Mouse (Mus musculus) left cerebral cortex, postnatal 10 days (tissue): ENCODE measurements around the gene Fbxo11. TPM values are rescaled to one million over a fixed set of nuclear protein-coding genes. Genes with fewer than 3 reads are reported as not detected.
"Not testable (repeated sequence)": the region's sequence is repeated elsewhere in the genome, so short reads cannot be mapped to it uniquely, and the experiment has no call there.

Source experiments
- DNase-seq, 2 experiments: peaks; one replicate each; pipeline ENCODE4 v3.0.0; 2021 to 2022; ENCODE audit warnings: low spot score in 2 of 2, mixed read lengths in 1 of 2; ENCODE audit errors: extremely low spot score in 1 of 2
- intact Hi-C: fragments of 180-260 bp; cut with DNase I; formaldehyde crosslinking; loops from one replicate; pipeline ENCODE4 v1.15.1; 2025
- total RNA-seq, 2 experiments: library from RNA; stranded (reverse); gene quantifications; 2 replicates each; pipeline ENCODE4 v1.2.3; 2021

Gene Fbxo11
- total RNA-seq, 2 experiments from 2014 or later: 109 to 111 TPM

- intact Hi-C loops: no loop called here
- DNase-seq: no peak
Measured at GRCm38 (mm10) chr17:88031755-88032154, 33.3 kb downstream of the Fbxo11 start.

GRCm38 (mm10) chr17:88029194-88029970 is 35.7 kb downstream of the Fbxo11 start:
- intact Hi-C loops: loop anchor here (5.0 kb wide), 1 partner anchor 38 kb away; the partner anchor contains the start of gene Fbxo11
- no peak for DNase-seq

- peak in 1 of 2 experiments; percentile 50 for DNase-seq
- intact Hi-C loops: loop anchor here (5.0 kb wide), 1 partner anchor 42 kb away; the partner anchor contains the start of gene Fbxo11
Measured at GRCm38 (mm10) chr17:88025227-88025626, 39.9 kb downstream of the Fbxo11 start.

- DNase-seq: no peak
Measured at GRCm38 (mm10) chr17:88023924-88024323, 41.2 kb downstream of the Fbxo11 start.

GRCm38 (mm10) chr17:88016027-88016426 is 49.1 kb downstream of the Fbxo11 start:
- intact Hi-C loops, DNase-seq: not testable (repeated sequence)

More at GRCm38 (mm10) chr17:88023924-88024323, 41.2 kb downstream of the Fbxo11 start:
- intact Hi-C loops: loop anchor here (5.0 kb wide), 1 partner anchor 233 kb away; no protein-coding TSS in a partner anchor

- intact Hi-C loops: no loop called here
- no peak for DNase-seq
Measured at GRCm38 (mm10) chr17:88014456-88014855, 50.6 kb downstream of the Fbxo11 start.

- no peak for DNase-seq
- intact Hi-C loops: no loop called here
Measured at GRCm38 (mm10) chr17:88006956-88007355, 58.1 kb downstream of the Fbxo11 start.

- intact Hi-C loops: no loop called here
- no peak for DNase-seq
Measured at GRCm38 (mm10) chr17:88004892-88005291, 60.2 kb downstream of the Fbxo11 start.

- DNase-seq: no peak
- intact Hi-C loops: no loop called here
Measured at GRCm38 (mm10) chr17:87997808-87998207, 67.3 kb downstream of the Fbxo11 start.

- no peak for DNase-seq
- intact Hi-C loops: no loop called here
Measured at GRCm38 (mm10) chr17:87993338-87993737, 71.8 kb downstream of the Fbxo11 start.

- intact Hi-C loops: no loop called here
- DNase-seq: no peak
Measured at GRCm38 (mm10) chr17:87992154-87992553, 72.9 kb downstream of the Fbxo11 start.

GRCm38 (mm10) chr17:87987507-87987906 is 77.6 kb downstream of the Fbxo11 start:
- no peak for DNase-seq
- intact Hi-C loops: loop anchor here (10.0 kb wide), 1 partner anchor 267 kb away; no protein-coding TSS in a partner anchor

- DNase-seq: no peak
- intact Hi-C loops: loop anchor here (10.0 kb wide), 1 partner anchor 269 kb away; no protein-coding TSS in a partner anchor
Measured at GRCm38 (mm10) chr17:87985916-87986315, 79.2 kb downstream of the Fbxo11 start.

GRCm38 (mm10) chr17:87984440-87985214 is 80.5 kb downstream of the Fbxo11 start:
- no peak for DNase-seq
- intact Hi-C loops: loop anchor here (10.0 kb wide), 1 partner anchor 270 kb away; no protein-coding TSS in a partner anchor

GRCm38 (mm10) chr17:87983313-87983712 is 81.8 kb downstream of the Fbxo11 start:
- intact Hi-C loops: loop anchor here (10.0 kb wide), 1 partner anchor 271 kb away; no protein-coding TSS in a partner anchor
- DNase-seq: no peak

GRCm38 (mm10) chr17:87982112-87982511 is 83.0 kb downstream of the Fbxo11 start:
- no peak for DNase-seq
- intact Hi-C loops: loop anchor here (10.0 kb wide), 1 partner anchor 273 kb away; no protein-coding TSS in a partner anchor

GRCm38 (mm10) chr17:87979696-87980095 is 85.4 kb downstream of the Fbxo11 start:
- not testable (repeated sequence) for DNase-seq
- intact Hi-C loops: loop anchor here (10.0 kb wide), 1 partner anchor 275 kb away; no protein-coding TSS in a partner anchor

GRCm38 (mm10) chr17:87976927-87977326 is 88.2 kb downstream of the Fbxo11 start:
- DNase-seq, intact Hi-C loops: not testable (repeated sequence)

- intact Hi-C loops: no loop called here
- DNase-seq: no peak
Measured at GRCm38 (mm10) chr17:87976154-87976806, 88.8 kb downstream of the Fbxo11 start.
